Mouse (Mus musculus) neutrophil, adult 65 days (primary cell): Measurements from ENCODE around the gene Slc39a1. TPM values are rescaled to one million over a fixed set of nuclear protein-coding genes. Genes with fewer than 3 reads are reported as not detected.

Experiments
- total RNA-seq: library from RNA; stranded (reverse); gene quantifications from 2 replicates; pipeline ENCODE4 v1.2.4, GENCODE M21; 2023

Slc39a1 gene
- total RNA-seq: 17.6 and 21.6 TPM in 2 replicates

GRCm38 (mm10) chr3:90247960-90248745 lies at the start of gene Slc39a1:
Gene Slc39a1, plus strand, starts transcription at chr3:90248172.

GRCm38 (mm10) chr3:90213377-90213866 lies 34.5 kb upstream of the Slc39a1 start, which contains the start of the genes Rps27 and Rab13:
Gene Rps27, minus strand, starts transcription at chr3:90213651.
Gene Rab13, plus strand, starts transcription at chr3:90213695.

GRCm38 (mm10) chr3:90231507-90232333 lies 16.3 kb upstream of the Slc39a1 start, which contains the start of gene Jtb:
Gene Jtb, plus strand, starts transcription at chr3:90231597.

GRCm38 (mm10) chr3:90242984-90243775 lies 4.8 kb upstream of the Slc39a1 start, which contains the start of gene Creb3l4:
Gene Creb3l4, minus strand, starts transcription at chr3:90243512.

GRCm38 (mm10) chr3:90253653-90254418 lies 5.9 kb downstream of the Slc39a1 start, which contains the start of gene Crtc2:
Gene Crtc2, plus strand, starts transcription at chr3:90254163.

GRCm38 (mm10) chr3:90265034-90265931 lies 17.3 kb downstream of the Slc39a1 start, which contains the start of gene Dennd4b:
Gene Dennd4b, plus strand, starts transcription at chr3:90265185.

GRCm38 (mm10) chr3:90292345-90293275 lies 44.6 kb downstream of the Slc39a1 start, which contains the start of gene Gatad2b:
Gene Gatad2b, plus strand, starts transcription at chr3:90293178.

Other genes starting within 250 kb of the Slc39a1 start
- gene Hax1, start 249.4 kb upstream of the Slc39a1 start, total RNA-seq: 26.2 and 34.0 TPM in 2 replicates
- 50.8 and 58.4 TPM in 2 replicates for gene 4933434E20Rik, start 196.5 kb upstream of the Slc39a1 start, total RNA-seq
- 142 and 164 TPM in 2 replicates for gene Ubap2l, start 195.5 kb upstream of the Slc39a1 start, total RNA-seq
- gene Tpm3, start 175.5 kb upstream of the Slc39a1 start, total RNA-seq: 990 and 1,148 TPM in 2 replicates
- 0.76 and 0.79 TPM in 2 replicates for gene Nup210l, start 144.0 kb upstream of the Slc39a1 start, total RNA-seq
- gene Rps27, start 34.5 kb upstream of the Slc39a1 start, total RNA-seq: 872 and 1,486 TPM in 2 replicates
- 2.4 and 2.6 TPM in 2 replicates for gene Rab13, start 34.5 kb upstream of the Slc39a1 start, total RNA-seq
- gene Jtb, start 16.6 kb upstream of the Slc39a1 start, total RNA-seq: 20.7 and 36.7 TPM in 2 replicates
- gene Creb3l4, start 4.7 kb upstream of the Slc39a1 start, total RNA-seq: not detected in 2 replicates
- 62.3 and 94.5 TPM in 2 replicates for gene Crtc2, start 6.0 kb downstream of the Slc39a1 start, total RNA-seq
- gene Dennd4b, start 17.0 kb downstream of the Slc39a1 start, total RNA-seq: 55.9 and 71.7 TPM in 2 replicates
- gene Gatad2b, start 45.0 kb downstream of the Slc39a1 start, total RNA-seq: 67.4 and 68.3 TPM in 2 replicates
- 0.50 and 0.76 TPM in 2 replicates for gene Slc27a3, start 141.8 kb downstream of the Slc39a1 start, total RNA-seq
- gene Ints3, start 185.4 kb downstream of the Slc39a1 start, total RNA-seq: 40.4 and 44.8 TPM in 2 replicates
- 0.69 TPM in 1 of 2 replicates, not detected in the other for gene Npr1, start 217.7 kb downstream of the Slc39a1 start, total RNA-seq
- gene Ilf2, start 228.0 kb downstream of the Slc39a1 start, total RNA-seq: 56.3 and 69.0 TPM in 2 replicates
- 31.8 and 36.7 TPM in 2 replicates for gene Snapin, start 242.9 kb downstream of the Slc39a1 start, total RNA-seq